Mouse (Mus musculus): ENCODE measurements around the gene Txn1. TPM values are rescaled to one million over a fixed set of nuclear protein-coding genes. Genes with fewer than 3 reads are reported as not detected.

Gene Txn1
- total RNA-seq, 4 experiments from 2014 or later: 59.0 to 75.2 (median 65.4) TPM

DNA sequence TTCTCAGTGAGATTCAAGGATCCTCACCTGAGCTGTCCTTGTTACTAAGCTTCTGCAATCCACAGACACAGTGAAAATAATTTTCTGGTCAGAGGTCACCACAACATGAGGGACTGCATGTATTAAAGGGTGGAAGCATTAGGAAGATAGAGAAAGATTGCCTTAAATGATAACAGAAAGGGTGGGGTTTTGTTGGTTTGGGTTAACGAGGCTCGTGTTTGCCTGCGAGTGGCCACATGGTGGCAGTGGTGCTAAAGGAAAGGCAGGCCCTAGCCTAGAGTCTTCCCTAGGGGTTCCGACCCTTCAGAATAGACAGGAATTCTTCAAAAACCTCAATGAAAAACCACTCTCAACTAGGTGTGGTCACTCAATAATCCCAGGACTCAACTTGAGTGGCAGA is 55.0 kb downstream of the Txn1 start:
- no peak for DNase-seq (ENCODE audit: low spot score in 2 of 2)

GRCm38 (mm10) chr4:57896631-57897030 is 59.6 kb downstream of the Txn1 start:
- no peak for DNase-seq (ENCODE audit: low spot score in 2 of 2)

- no peak for DNase-seq (ENCODE audit: low spot score in 2 of 2)
Measured at GRCm38 (mm10) chr4:57895902-57896301, 60.3 kb downstream of the Txn1 start.

DNA sequence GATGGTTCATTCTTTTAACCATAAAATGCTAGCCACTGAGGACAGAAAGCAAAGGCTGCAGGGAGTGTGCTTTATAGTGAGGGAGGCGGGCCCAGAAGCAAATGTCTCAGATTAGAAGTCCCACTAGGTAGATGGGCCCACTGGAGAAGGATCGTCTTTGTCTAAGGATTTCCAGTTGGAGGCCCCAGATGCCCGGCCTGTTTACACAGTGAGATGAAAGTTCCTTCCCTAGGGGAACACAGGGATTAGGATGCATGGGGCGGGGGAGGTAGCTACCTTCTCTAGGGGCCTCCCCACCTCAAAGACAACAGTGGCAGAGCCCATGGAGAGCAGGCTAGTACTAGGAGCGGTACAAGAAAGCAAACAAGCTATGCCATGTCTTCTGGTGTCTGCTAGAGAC is 61.1 kb downstream of the Txn1 start:
- no peak for DNase-seq (ENCODE audit: low spot score in 2 of 2)

Other genes with a start within 250 kb of the Txn1 start
- 10 to 100 TPM; 16.7 to 33.5 (median 23.6) TPM for gene Akap2, start 238.8 kb downstream of the Txn1 start, total RNA-seq (2022)
- gene D630039A03Rik, start 40.1 kb downstream of the Txn1 start, total RNA-seq (2022): under 1 TPM in 1 of 4 experiments, not detected in 3; 0.16 TPM
- gene Txndc8, start 52.7 kb upstream of the Txn1 start, total RNA-seq (2022): not detected

Data from gastrocnemius, adult 8-10 months (tissue).